Mouse (Mus musculus) small intestine, adult 2 months (tissue): ENCODE results near the gene Mlec. TPM values are rescaled to one million over a fixed set of nuclear protein-coding genes. Genes with fewer than 3 reads are reported as not detected.
"Not testable (repeated sequence)": the region's sequence is repeated elsewhere in the genome, so short reads cannot be mapped to it uniquely, and the experiment has no call there.

Source experiments
- H3K27ac ChIP-seq: fragments of 200-500 bp; 2 replicates; pipeline ENCODE4 v1.5.1; 2012; ENCODE audit warnings: low read depth, low read length, control low read depth, inconsistent platforms; ENCODE audit not compliant: insufficient read depth
- H3K27me3 ChIP-seq: fragments of 200-500 bp; 2 replicates; pipeline ENCODE4 v1.6.1; 2012; ENCODE audit warnings: mild to moderate bottlenecking, moderate library complexity, low read length, inconsistent platforms; ENCODE audit not compliant: control insufficient read depth, insufficient read depth
- H3K36me3 ChIP-seq: fragments of 200-500 bp; 2 replicates; pipeline ENCODE4 v1.6.1; 2012; ENCODE audit warnings: mild to moderate bottlenecking, low read length, control low read depth, inconsistent platforms; ENCODE audit not compliant: control insufficient read depth, insufficient read depth
- H3K4me1 ChIP-seq: fragments of 200-500 bp; 2 replicates; pipeline ENCODE4 v1.6.1; 2012; ENCODE audit warnings: low read length, inconsistent platforms, mixed read lengths; ENCODE audit not compliant: control insufficient read depth, insufficient read depth, insufficient read length
- H3K4me3 ChIP-seq: fragments of 200-500 bp; 2 replicates; pipeline ENCODE4 v1.5.1; 2012; ENCODE audit warnings: low read depth, mild to moderate bottlenecking, control low read depth, inconsistent platforms, low read length, moderate library complexity
- CTCF ChIP-seq: fragments of 200-500 bp; IDR thresholded peaks from 2 replicates; pipeline ENCODE4 v1.5.1; 2012; ENCODE audit warnings: low read depth, mild to moderate bottlenecking, control low read depth, inconsistent platforms, low read length, moderate library complexity, mixed read lengths; ENCODE audit not compliant: insufficient replicate concordance, insufficient read length; ENCODE audit errors: extremely low read depth
- POLR2A ChIP-seq: fragments of 200-500 bp; IDR thresholded peaks from 2 replicates; pipeline ENCODE4 v1.6.1; 2012; ENCODE audit warnings: low read depth, mild to moderate bottlenecking, control low read depth, inconsistent platforms, low read length, moderate library complexity
- WGBS: fragments of 180-500 bp; shearing (Covaris S2); methylation state at CpG from one replicate; pipeline ENCODE4 v1.1.7; 2018; 5-methylcytosine and 5-hydroxymethylcytosine counted together
- polyA plus RNA-seq: library from polyadenylated mRNA; depleted of rRNA; stranded (reverse); fragments of >200 nt; gene quantifications from 2 replicates; pipeline ENCODE4 v1.2.3, GENCODE M21; 2012

The Mlec gene
- polyA plus RNA-seq, 1 experiment, result 78.3 TPM

- 1% methylated on average over 39 of the region's 39 CpGs for WGBS
- Histone ChIP-seq H3K27me3 (no peaks in the 10 kb centered on the region), H3K4me1 (peaks cover 2% of the 10 kb centered on the region; the same call in 1 of the 2 replicates), H3K4me3 (peak within 1 kb of the TSS; percentile 95), H3K27ac (peak within 1 kb of the TSS; percentile 24; the same call in 1 of the 2 replicates), H3K36me3 (peaks cover 9% of the 10 kb centered on the region)
- TF ChIP-seq CTCF (no peak), POLR2A (peak; percentile 44)
Measured at GRCm38 (mm10) chr5:115118961-115119570, 38.9 kb downstream of the Mlec start, which contains the start of gene Acads. Gene Acads, minus strand, starts transcription at chr5:115119346.

DNA sequence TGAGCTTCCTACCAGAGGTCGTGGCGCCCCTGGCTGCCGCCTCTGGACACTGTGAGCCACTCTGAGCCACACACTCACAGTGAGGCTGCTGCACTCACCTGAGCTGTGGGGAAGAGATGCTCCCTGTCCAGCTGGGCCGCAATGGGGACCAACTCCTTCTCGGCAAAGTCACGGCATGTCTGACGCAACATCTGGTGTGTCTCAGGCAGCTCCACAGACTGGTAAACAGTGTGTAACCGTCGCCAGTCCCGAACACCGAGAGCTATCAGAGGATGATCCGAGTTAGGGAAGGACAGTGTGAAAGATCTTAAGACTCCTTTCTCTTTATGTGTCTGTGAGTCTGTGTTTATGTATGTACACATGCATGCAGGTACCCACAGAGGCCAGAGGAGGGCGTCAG lies 40.5 kb downstream of the Mlec start:
- Histone ChIP-seq H3K27ac (no peak overlapping the region), H3K4me3 (no peak overlapping the region), H3K4me1 (peaks cover 2% of the 10 kb centered on the region; the same call in 1 of the 2 replicates), H3K36me3 (peaks cover 8% of the 10 kb centered on the region; the same call in 1 of the 2 replicates), H3K27me3 (no peaks in the 10 kb centered on the region)
- TF ChIP-seq POLR2A (no peak), CTCF (no peak)
- WGBS, result 86% methylated on average over 13 of the region's 13 CpGs

- H3K27me3 ChIP-seq, result no peaks in the 10 kb centered on the region
- TF ChIP-seq CTCF, result no peak
- no peak for TF ChIP-seq POLR2A
- peaks cover 2% of the 10 kb centered on the region; the same call in 1 of the 2 replicates for H3K4me1 ChIP-seq
- H3K27ac ChIP-seq, result no peak overlapping the region
- H3K36me3 ChIP-seq, result peaks cover 17% of the 10 kb centered on the region
- 89% methylated on average over 3 of the region's 3 CpGs for WGBS
- H3K4me3 ChIP-seq, result no peak overlapping the region
Measured at GRCm38 (mm10) chr5:115116426-115116825, 41.6 kb downstream of the Mlec start.

DNA sequence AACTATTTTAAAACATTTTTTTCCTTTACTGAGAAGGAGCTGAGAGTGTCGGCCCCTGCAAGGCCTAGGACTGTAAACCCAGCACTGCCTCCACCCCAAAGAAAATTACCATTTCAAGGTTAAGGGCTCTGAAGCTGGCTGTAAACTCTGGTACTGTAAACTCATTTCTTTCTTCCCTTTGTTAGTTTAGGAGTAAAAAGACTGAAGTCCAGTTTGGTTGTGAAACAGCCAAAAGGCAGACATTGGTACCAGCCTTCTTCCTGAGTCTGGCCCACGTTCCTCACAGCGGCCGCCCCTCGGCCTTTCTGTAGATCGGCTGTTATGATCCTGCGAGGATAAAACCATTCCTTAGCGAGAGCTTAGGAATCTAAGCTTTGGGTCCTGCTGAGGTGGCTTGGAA lies 43.5 kb downstream of the Mlec start:
- TF ChIP-seq POLR2A (no peak), CTCF (no peak)
- Histone ChIP-seq H3K4me3 (no peak overlapping the region), H3K36me3 (peaks cover 30% of the 10 kb centered on the region), H3K27me3 (no peaks in the 10 kb centered on the region), H3K4me1 (peaks cover 1% of the 10 kb centered on the region; the same call in 1 of the 2 replicates), H3K27ac (no peak overlapping the region)
- WGBS, result 51% methylated on average over 8 of the region's 8 CpGs

GRCm38 (mm10) chr5:115113244-115113643 lies 44.7 kb downstream of the Mlec start:
- 99% methylated on average over 12 of the region's 12 CpGs for WGBS
- TF ChIP-seq CTCF (no peak), POLR2A (no peak)
- peaks cover 31% of the 10 kb centered on the region for H3K36me3 ChIP-seq
- no peaks in the 10 kb centered on the region for H3K4me1 ChIP-seq
- no peak overlapping the region for H3K27ac ChIP-seq
- H3K4me3 ChIP-seq, result no peak overlapping the region
- H3K27me3 ChIP-seq, result no peaks in the 10 kb centered on the region

DNA sequence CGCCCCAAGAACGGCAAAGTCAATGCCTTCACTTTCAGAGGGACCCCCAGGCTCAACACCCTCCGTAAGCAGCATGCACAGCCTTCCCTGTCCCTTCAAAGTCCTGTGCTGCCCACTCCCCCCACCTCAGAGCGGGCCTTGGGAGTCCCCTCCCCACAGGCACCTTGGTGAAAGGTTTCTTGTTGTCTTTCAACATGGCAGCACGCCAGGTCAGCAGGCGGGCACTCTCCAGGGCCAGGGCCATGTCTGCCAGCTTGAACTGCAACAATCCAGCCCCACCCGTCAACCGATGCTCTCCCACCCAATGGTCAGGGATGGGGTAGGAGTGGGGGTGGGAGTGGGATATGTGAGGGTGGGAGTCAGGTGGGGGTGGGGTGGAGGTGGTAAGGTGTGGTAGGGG lies 46.8 kb downstream of the Mlec start:
- Histone ChIP-seq H3K36me3 (peaks cover 29% of the 10 kb centered on the region), H3K27me3 (no peaks in the 10 kb centered on the region), H3K27ac (no peak overlapping the region), H3K4me3 (no peak overlapping the region), H3K4me1 (no peaks in the 10 kb centered on the region)
- WGBS, result 82% methylated on average over 8 of the region's 8 CpGs
- TF ChIP-seq CTCF (no peak), POLR2A (no peak)

- peaks cover 15% of the 10 kb centered on the region for H3K36me3 ChIP-seq
- H3K4me1 ChIP-seq, H3K4me3 ChIP-seq, H3K27me3 ChIP-seq, H3K27ac ChIP-seq: not testable (repeated sequence)
- 96% methylated on average over 23 of the region's 23 CpGs for WGBS
Measured at GRCm38 (mm10) chr5:115103253-115103652, 54.7 kb downstream of the Mlec start.

- 88% methylated on average over 2 of the region's 2 CpGs for WGBS
- peaks cover 21% of the 10 kb centered on the region for H3K36me3 ChIP-seq
- no peak overlapping the region for H3K27ac ChIP-seq
- H3K4me1 ChIP-seq, result no peaks in the 10 kb centered on the region
- TF ChIP-seq CTCF (no peak), POLR2A (no peak)
- no peaks in the 10 kb centered on the region for H3K27me3 ChIP-seq
- H3K4me3 ChIP-seq, result no peak overlapping the region
Measured at GRCm38 (mm10) chr5:115102231-115102630, 55.7 kb downstream of the Mlec start.
